Mouse (Mus musculus) left cerebral cortex, postnatal 36 days (tissue): ENCODE measurements at regions not wholly inside any gene's neighbourhood (a gene's known extent, or its start where the extent isn't known, plus 50 kb on each side); places are given as distances from the start of the nearest gene placed in this dataset.

Experiments
- DNase-seq, 2 experiments: peaks; one replicate each; pipeline ENCODE4 v3.0.0; 2021 to 2022; ENCODE audit warnings: low spot score in 2 of 2, mixed read lengths in 1 of 2
- intact Hi-C: fragments of 180-260 bp; cut with DNase I; formaldehyde crosslinking; loops from one replicate; pipeline ENCODE4 v1.15.1; 2025

DNA sequence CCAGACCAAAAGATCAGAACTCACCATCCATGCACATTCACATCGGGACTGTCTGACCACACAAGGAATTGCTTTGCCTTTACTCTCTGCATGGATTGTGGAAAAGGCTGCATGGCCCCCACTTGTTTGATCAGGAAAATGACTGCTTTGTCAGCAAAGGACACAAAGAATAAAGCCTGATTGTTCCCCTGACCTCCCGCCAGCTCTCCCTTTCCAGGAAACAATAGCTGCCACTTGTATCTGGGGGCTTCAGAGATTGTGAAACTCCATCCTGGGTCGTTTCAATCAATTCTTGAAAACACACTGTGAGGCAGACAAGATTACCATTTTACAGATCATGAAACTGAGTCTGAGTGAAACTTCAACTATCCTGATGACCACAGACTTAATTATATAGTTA is 70.7 kb downstream of the Zic3 start:
- no peak for DNase-seq
- intact Hi-C loops, result no loop called here

DNA sequence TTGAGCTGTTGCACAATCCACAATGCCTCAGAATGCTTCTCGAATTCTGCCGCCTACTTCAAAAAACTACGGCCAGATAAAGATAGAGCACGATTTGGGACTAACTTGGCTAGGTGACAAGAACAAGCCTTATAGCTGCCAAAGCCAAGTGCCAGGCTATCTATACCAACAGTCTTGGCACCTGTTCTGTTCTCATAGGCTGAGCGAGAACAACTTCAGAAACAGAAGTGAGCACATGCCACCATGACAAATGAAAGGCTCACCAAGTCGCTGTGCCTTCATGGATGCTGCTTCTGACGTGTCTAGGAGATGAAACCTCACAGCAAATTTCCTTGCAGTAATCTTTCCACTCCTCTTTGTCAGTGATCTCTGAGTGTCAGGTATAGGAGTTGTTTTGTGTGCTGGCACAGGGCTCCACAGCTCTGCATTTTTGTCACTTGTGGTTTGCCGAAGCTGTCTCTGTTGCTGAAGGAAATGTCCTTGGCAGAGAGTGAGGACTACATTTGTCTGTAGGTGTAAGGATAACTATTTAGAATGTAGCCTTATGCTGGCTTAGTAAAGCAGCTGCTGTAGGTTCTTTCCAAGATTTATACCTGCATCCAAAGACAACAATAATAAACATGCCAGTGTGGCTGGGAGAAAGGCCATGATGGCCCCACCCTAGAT is 95.4 kb downstream of the Zic3 start:
- intact Hi-C loops, result no loop called here
- DNase-seq, result peak; percentile 18 to 30

DNA sequence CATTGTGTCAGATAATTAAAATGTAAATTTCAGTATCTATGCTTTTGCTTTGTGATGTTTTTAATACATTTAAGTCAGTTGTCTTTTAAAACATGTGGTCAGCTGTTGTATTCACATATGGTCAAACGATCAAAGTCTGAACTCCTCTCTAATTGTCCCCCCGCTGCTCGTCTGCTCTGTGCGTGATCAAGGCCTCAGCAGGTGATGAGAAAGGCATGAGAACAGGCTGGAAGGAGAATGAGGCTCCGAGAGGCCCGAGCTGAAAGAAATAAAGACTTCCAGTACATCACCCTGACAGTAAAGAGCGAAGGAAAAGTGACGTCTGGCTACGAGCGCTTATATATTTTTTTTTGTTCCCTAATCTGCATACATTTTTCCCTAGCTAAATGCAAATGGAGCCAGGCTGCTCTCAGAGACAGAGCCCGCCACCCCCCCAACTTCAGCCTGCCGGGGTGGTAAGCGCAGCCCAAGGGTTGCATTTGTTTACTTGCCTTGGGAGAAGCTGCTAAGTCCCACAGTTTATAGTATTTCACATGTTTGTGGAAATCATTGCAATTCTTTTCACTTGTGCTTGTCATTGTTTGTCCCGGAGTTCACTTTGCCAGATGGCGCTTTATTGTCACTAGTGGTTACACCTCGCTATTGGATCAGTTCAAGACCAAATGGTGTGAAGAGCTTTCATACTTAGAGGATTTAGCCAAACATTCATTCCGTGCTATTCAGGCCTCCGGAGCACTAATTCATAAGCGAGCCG is 133.0 kb downstream of the Zic3 start:
- DNase-seq, result no peak
- intact Hi-C loops, result no loop called here

DNA sequence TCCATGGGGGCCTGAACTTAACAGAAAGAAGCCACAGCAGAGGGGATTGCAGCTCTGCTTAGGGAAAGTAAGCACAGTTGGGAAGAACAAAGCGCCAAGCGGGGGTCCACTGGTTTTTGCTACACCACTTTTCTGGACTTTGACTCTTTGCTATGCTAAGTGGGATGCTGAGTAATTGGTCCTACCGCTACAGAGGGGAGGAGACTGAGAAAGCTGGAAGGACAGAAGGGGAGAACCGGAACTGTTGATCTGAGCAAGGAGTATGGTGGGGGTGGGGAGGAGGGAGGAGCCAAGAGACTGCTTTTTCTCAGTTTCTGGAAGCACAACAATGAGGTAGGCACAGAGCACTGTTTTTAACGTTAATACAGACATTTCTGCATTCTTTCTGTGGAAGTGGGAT is 134.9 kb downstream of the Zic3 start:
- intact Hi-C loops, result no loop called here
- DNase-seq, result no peak

DNA sequence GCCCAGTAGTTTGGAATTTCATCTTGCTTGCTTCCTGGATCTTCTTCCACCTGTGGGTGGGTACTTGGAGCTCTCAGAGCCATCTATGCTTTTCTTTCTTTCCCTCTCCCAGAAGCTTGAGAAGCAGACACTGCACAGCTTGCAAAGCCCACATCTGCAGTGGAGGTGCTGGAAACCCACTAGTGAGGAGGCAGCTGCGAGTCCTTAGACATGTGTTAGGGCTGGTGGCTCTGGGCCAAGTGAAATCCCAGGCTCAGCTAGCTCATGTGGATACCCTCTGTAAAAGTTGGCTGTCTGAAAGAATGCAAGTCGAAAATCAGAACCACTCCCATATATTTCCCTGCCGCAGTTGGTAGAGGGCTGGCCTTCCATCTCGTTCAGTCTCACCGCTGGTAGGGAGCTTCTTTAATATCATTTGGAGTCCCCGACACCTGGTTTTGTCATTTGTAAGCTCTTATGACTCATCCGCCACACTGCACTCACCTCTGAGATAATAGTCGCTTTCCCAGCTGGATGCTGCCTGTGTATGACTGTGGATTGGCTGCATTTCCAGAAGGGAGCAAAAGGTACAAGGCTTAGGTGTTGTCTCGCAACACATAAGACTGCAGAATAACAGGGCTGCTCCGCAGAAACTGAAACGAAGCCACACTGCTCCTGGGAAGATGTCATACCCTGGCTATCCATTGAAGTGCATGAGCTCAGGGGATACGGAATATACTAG is 143.8 kb downstream of the Zic3 start:
- intact Hi-C loops, result no loop called here
- DNase-seq, result peak; percentile 4 to 20

DNA sequence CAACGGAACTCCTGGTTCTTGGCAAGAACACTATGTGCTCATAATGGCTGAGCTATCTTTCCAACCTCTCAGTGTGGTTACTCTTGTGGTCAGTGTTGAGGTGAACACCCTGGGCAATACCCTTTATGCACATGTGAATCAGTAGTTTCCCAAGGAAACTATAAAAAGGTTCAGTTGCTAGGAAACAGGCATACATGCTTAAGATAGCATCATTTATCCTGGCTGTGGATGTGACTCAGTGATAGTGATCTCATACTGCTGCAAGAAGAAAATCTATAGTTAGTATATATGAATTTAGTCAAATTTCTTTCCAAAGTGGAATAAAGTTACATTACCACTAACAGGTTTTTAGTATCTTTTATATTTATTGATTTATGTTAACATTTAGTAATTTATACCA is 151.8 kb downstream of the Zic3 start:
- intact Hi-C loops, result no loop called here
- DNase-seq, result no peak
